Mouse (Mus musculus) MEL (cell line): Measurements from ENCODE around the gene Kiss1r. TPM values are rescaled to one million over a fixed set of nuclear protein-coding genes. Genes with fewer than 3 reads are reported as not detected.
"Not testable (repeated sequence)": the region's sequence is repeated elsewhere in the genome, so short reads cannot be mapped to it uniquely, and the experiment has no call there.

Experiments used
- DNase-seq: peaks from one replicate; pipeline ENCODE4 v3.0.0; 2011; ENCODE audit warnings: low read depth, low spot score
- H3K27ac ChIP-seq: 2 replicates; pipeline ENCODE4 v1.5.1; 2012; ENCODE audit warnings: low read depth, mild to moderate bottlenecking, control low read depth, low read length, moderate library complexity; ENCODE audit not compliant: control insufficient read depth
- H3K27me3 ChIP-seq, 2 experiments: fragments of 150-350 bp in 1 of 2; sonication (generic) in 1 of 2; 2 replicates each; pipeline ENCODE4 v1.6.1; 2012; ENCODE audit warnings: low read length in 2 of 2, mild to moderate bottlenecking in 2 of 2, improper control_type of control experiment in 1 of 2, moderate library complexity in 1 of 2; ENCODE audit not compliant: insufficient read depth in 2 of 2, control insufficient read depth in 1 of 2
- H3K36me3 ChIP-seq, 2 experiments: 2 replicates each; pipeline ENCODE4 v1.6.1; 2012 to 2014; ENCODE audit warnings: low read length in 2 of 2, improper control_type of control experiment in 1 of 2, inconsistent platforms in 1 of 2, mild to moderate bottlenecking in 1 of 2; ENCODE audit not compliant: insufficient read depth in 2 of 2, control insufficient read depth in 1 of 2
- H3K4me1 ChIP-seq, 2 experiments: fragments of 150-350 bp in 1 of 2; sonication (generic) in 1 of 2; 2 replicates each; pipeline ENCODE4 v1.6.1; 2012; ENCODE audit warnings: low read length in 2 of 2, improper control_type of control experiment in 1 of 2, mild to moderate bottlenecking in 1 of 2; ENCODE audit not compliant: insufficient read depth in 2 of 2, control insufficient read depth in 1 of 2
- H3K4me3 ChIP-seq, 2 experiments: fragments of 150-350 bp in 1 of 2; sonication (generic) in 1 of 2; 2 replicates each; pipeline ENCODE4 v1.5.1; 2012; ENCODE audit warnings: low read depth in 2 of 2, low read length in 2 of 2, mild to moderate bottlenecking in 2 of 2, moderate library complexity in 2 of 2, control low read depth in 1 of 2, improper control_type of control experiment in 1 of 2; ENCODE audit not compliant: control insufficient read depth in 1 of 2, insufficient read depth in 1 of 2
- H3K79me2 ChIP-seq: 2 replicates; pipeline ENCODE4 v1.6.1; 2012; ENCODE audit warnings: mild to moderate bottlenecking, low read length, moderate library complexity; ENCODE audit not compliant: control insufficient read depth, poor library complexity, insufficient read depth
- H3K9ac ChIP-seq: 2 replicates; pipeline ENCODE4 v1.6.1; 2012; ENCODE audit warnings: low read depth, mild to moderate bottlenecking, control low read depth, low read length, moderate library complexity; ENCODE audit not compliant: control insufficient read depth, poor library complexity, severe bottlenecking
- H3K9me3 ChIP-seq: fragments of 150-350 bp; sonication (generic); replicated peaks from 2 replicates; pipeline ENCODE4 v1.6.1; 2012; ENCODE audit warnings: mild to moderate bottlenecking, low read length, improper control_type of control experiment, moderate library complexity; ENCODE audit not compliant: insufficient read depth
- CHD1 ChIP-seq: IDR thresholded peaks from 2 replicates; pipeline ENCODE4 v1.6.1; 2012; ENCODE audit warnings: low read depth, mild to moderate bottlenecking, inconsistent platforms, low read length, improper control_type of control experiment
- CTCF ChIP-seq, 3 experiments: IDR thresholded peaks in 2 of 3; conservative IDR thresholded peaks in 1 of 3; 2 replicates each; pipeline ENCODE4 v1.5.1; 2011 to 2012; ENCODE audit warnings: low read length in 3 of 3, low read depth in 2 of 3, mild to moderate bottlenecking in 2 of 3, improper control_type of control experiment in 1 of 3, inconsistent platforms in 1 of 3, mixed read lengths in 1 of 3, moderate library complexity in 1 of 3; ENCODE audit not compliant: control insufficient read depth in 1 of 3, insufficient read depth in 1 of 3, poor library complexity in 1 of 3, severe bottlenecking in 1 of 3
- MAX ChIP-seq: IDR thresholded peaks from 2 replicates; pipeline ENCODE4 v1.6.1; 2011; ENCODE audit warnings: low read length, improper control_type of control experiment
- MAZ ChIP-seq: IDR thresholded peaks from 2 replicates; pipeline ENCODE4 v1.6.1; 2012; ENCODE audit warnings: low read depth, mild to moderate bottlenecking, inconsistent platforms, low read length, improper control_type of control experiment
- MEF2A ChIP-seq: IDR thresholded peaks from 2 replicates; pipeline ENCODE4 v1.6.1; 2014; ENCODE audit warnings: low read depth, mild to moderate bottlenecking, inconsistent platforms, low read length, improper control_type of control experiment; ENCODE audit not compliant: poor library complexity, insufficient replicate concordance, severe bottlenecking; ENCODE audit errors: extremely low read depth
- MXI1 ChIP-seq: IDR thresholded peaks from 2 replicates; pipeline ENCODE4 v1.6.1; 2011; ENCODE audit warnings: mild to moderate bottlenecking, low read depth, low read length, improper control_type of control experiment
- NELFE ChIP-seq: IDR thresholded peaks from 2 replicates; pipeline ENCODE4 v1.6.1; 2011; ENCODE audit warnings: low read depth, low read length, improper control_type of control experiment
- RAD21 ChIP-seq: IDR thresholded peaks from 2 replicates; pipeline ENCODE4 v1.6.1; 2011; ENCODE audit warnings: mild to moderate bottlenecking, low read depth, low read length, improper control_type of control experiment
- RCOR1 ChIP-seq: IDR thresholded peaks from 2 replicates; pipeline ENCODE4 v1.6.1; 2012; ENCODE audit warnings: low read depth, mild to moderate bottlenecking, inconsistent platforms, low read length, improper control_type of control experiment
- SIN3A ChIP-seq: IDR thresholded peaks from 2 replicates; pipeline ENCODE4 v1.6.1; 2012; ENCODE audit warnings: low read length, improper control_type of control experiment, inconsistent platforms
- ZNF384 ChIP-seq: IDR thresholded peaks from 2 replicates; pipeline ENCODE4 v1.6.1; 2012; ENCODE audit warnings: low read depth, mild to moderate bottlenecking, inconsistent platforms, low read length, improper control_type of control experiment
- polyA plus RNA-seq, 2 experiments: library from polyadenylated mRNA; stranded (reverse) in 1 of 2; unstranded in 1 of 2; fragments of >175 nt in 1 of 2; fragments of >200 nt in 1 of 2; gene quantifications; 2 replicates each; pipeline versions ENCODE4 v1.2.1 to v1.2.4; 2012; ENCODE audit warnings: low replicate concordance in 2 of 2, low read depth in 1 of 2; ENCODE audit not compliant: insufficient read length in 2 of 2, insufficient read depth in 1 of 2, missing spikeins in 1 of 2
- total RNA-seq: library from RNA; depleted of rRNA; stranded (reverse); fragments of 300-350 nt; gene quantifications from 2 replicates; pipeline ENCODE4 v1.2.3, GENCODE M21; 2012

Gene Kiss1r
- total and polyA plus RNA-seq, 3 experiments = 9.1 to 23.5 TPM; not detected in 1

GRCm38 (mm10) chr10:79884446-79884845 lies 32.3 kb upstream of the Kiss1r start:
- peak overlapping the region; percentile 68; the same call in 1 of the 2 replicates for H3K9ac ChIP-seq
- no peaks in the 10 kb centered on the region for H3K27me3 ChIP-seq
- no peak for TF ChIP-seq MXI1
- no peak for TF ChIP-seq MAX
- TF ChIP-seq RAD21 = no peak
- TF ChIP-seq MEF2A = no peak
- TF ChIP-seq MAZ = no peak
- TF ChIP-seq CHD1 = no peak
- no peak overlapping the region for H3K27ac ChIP-seq
- H3K79me2 ChIP-seq = no peaks in the 10 kb centered on the region
- DNase-seq = no peak
- peak overlapping the region; percentile 13 to 50; a peak in 2 of 4 replicates for H3K4me3 ChIP-seq
- peaks cover 6 to 35% of the 10 kb centered on the region in 2 experiments; a peak in 3 of 4 replicates for H3K4me1 ChIP-seq
- H3K9me3 ChIP-seq = no peaks in the 10 kb centered on the region
- H3K36me3 ChIP-seq = peaks cover 0 to 10% of the 10 kb centered on the region in 2 experiments; a peak in 2 of 4 replicates

GRCm38 (mm10) chr10:79884938-79885337 lies 31.8 kb upstream of the Kiss1r start:
- H3K79me2 ChIP-seq, DNase-seq, H3K9ac ChIP-seq, H3K9me3 ChIP-seq, H3K4me3 ChIP-seq, H3K27me3 ChIP-seq, H3K27ac ChIP-seq: not testable (repeated sequence)
- H3K36me3 ChIP-seq = peaks cover 0 to 10% of the 10 kb centered on the region in 2 experiments; a peak in 2 of 4 replicates
- H3K4me1 ChIP-seq = peaks cover 6 to 34% of the 10 kb centered on the region in 2 experiments; a peak in 3 of 4 replicates

GRCm38 (mm10) chr10:79886054-79886453 lies 30.7 kb upstream of the Kiss1r start, which contains the start of gene Elane:
Gene Elane (plus strand): TSS chr10:79886247.
- Histone ChIP-seq H3K9ac (no peak within 1 kb of the TSS), H3K79me2 (no peaks in the 10 kb centered on the region), H3K36me3 (peaks cover 0 to 10% of the 10 kb centered on the region in 2 experiments; a peak in 2 of 4 replicates), H3K27ac (no peak within 1 kb of the TSS), H3K4me3 (no peak within 1 kb of the TSS), H3K9me3 (no peaks in the 10 kb centered on the region), H3K4me1 (peaks cover 6 to 25% of the 10 kb centered on the region in 2 experiments; a peak in 3 of 4 replicates), H3K27me3 (no peaks in the 10 kb centered on the region)
- DNase-seq = no peak
- TF ChIP-seq NELFE = no peak
- TF ChIP-seq SIN3A = no peak
- TF ChIP-seq CTCF (IDR thresholded peaks at IDR 0.05 in 2 of 3, conservative IDR thresholded peaks at IDR 0.05 in 1 of 3; ENCODE audit: control insufficient read depth in 1 of 3, insufficient read depth in 1 of 3, low read depth in 2 of 3, low read length in 3 of 3, poor library complexity in 1 of 3, severe bottlenecking in 1 of 3) = no peak
- 0 out of 2 replicates have a peak, but pooled peaks have one; percentile 2 for TF ChIP-seq ZNF384
- TF ChIP-seq RCOR1 = no peak
